12 mouse cellular contexts compared by ENCODE assay signal in the genomic region with DNA sequence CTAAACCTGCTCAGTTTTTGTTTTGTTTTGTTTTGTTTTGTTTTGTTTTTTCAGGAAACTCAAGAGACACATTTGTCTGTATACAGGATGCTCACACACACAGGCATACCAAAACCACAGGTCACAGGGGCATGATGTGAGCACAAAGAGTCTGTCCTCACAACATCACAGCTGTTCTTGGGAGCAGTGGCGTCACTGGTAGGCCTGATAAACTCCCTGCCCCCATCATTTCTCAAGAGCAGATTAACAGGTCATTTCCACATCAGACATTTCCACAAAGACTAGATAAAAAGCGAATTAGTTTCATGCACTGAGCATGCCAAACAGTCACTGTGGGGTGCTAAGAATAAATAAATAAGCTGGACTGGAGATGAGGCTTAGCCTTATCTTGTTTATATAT.
DNase-seq lines count a peak whose midpoint lies in the region; ATAC-seq and TF ChIP-seq lines count a peak whose summit lies in the region.
"Had no signal": no experiment of that assay in that cellular context is flagged by ENCODE, and none has a peak within 500 bp of the region (broad histone marks: within the 10 kb centered on the region; RNA-seq: fewer than 3 reads in every experiment).

No protein-coding gene starts in this region.

- H3K4me2 ChIP-seq in liver, embryonic 13.5 days, result peak overlapping the region; percentile 57
- H3K4me2 ChIP-seq in stomach, postnatal 0 days (replicated peaks; ENCODE audit: low read depth), result no peak overlapping the region
- no peak overlapping the region for H3K4me2 ChIP-seq in hindbrain, embryonic 12.5 days (replicated peaks)
- H3K4me2 ChIP-seq: embryonic facial prominence, embryonic 15.5 days; limb, embryonic 15.5 days had no signal

- H3K36me3 ChIP-seq in thymus, adult 2 months (ENCODE audit: control insufficient read depth, insufficient read depth, low read length), result no peaks in the 10 kb centered on the region
- H3K36me3 ChIP-seq in liver, embryonic 13.5 days, result no peaks in the 10 kb centered on the region
- H3K36me3 ChIP-seq in stomach, postnatal 0 days (ENCODE audit: control insufficient read depth, insufficient read depth, low read length), result no peaks in the 10 kb centered on the region
- no peaks in the 10 kb centered on the region for H3K36me3 ChIP-seq in hindbrain, embryonic 12.5 days
- H3K36me3 ChIP-seq: embryonic facial prominence, embryonic 15.5 days; limb, embryonic 15.5 days had no signal

- DNase-seq in thymus, adult 2 months, result no peak
- DNase-seq in thymus, postnatal 4 days, result no peak
- DNase-seq in liver, embryonic 13.5 days, result peak; percentile 60
- DNase-seq in stomach, postnatal 0 days (ENCODE audit: low spot score), result peak; percentile 15
- no peak for DNase-seq in ovary, postnatal 10 days (ENCODE audit: low spot score)
- DNase-seq: cerebellum, adult 9-10 months; right cerebral cortex, adult 18-20 months had no signal

- H3K4me1 ChIP-seq in thymus, adult 2 months (replicated peaks; ENCODE audit: control insufficient read depth, insufficient read depth, low read length), result peaks cover 30% of the 10 kb centered on the region
- peaks cover 29% of the 10 kb centered on the region for H3K4me1 ChIP-seq in brown adipose tissue, adult 24 weeks (ENCODE audit: control insufficient read depth, insufficient read depth, insufficient read length, low read length)
- peaks cover 68% of the 10 kb centered on the region for H3K4me1 ChIP-seq in liver, embryonic 13.5 days (replicated peaks)
- H3K4me1 ChIP-seq in stomach, postnatal 0 days (replicated peaks; ENCODE audit: control insufficient read depth, insufficient read depth), result peaks cover 4% of the 10 kb centered on the region; the same call in 1 of the 2 replicates
- H3K4me1 ChIP-seq in hindbrain, embryonic 12.5 days, result no peaks in the 10 kb centered on the region

- H3K9me3 ChIP-seq in liver, embryonic 13.5 days (replicated peaks), result no peaks in the 10 kb centered on the region
- H3K9me3 ChIP-seq in stomach, postnatal 0 days (ENCODE audit: control insufficient read depth, low read length), result no peaks in the 10 kb centered on the region
- no peaks in the 10 kb centered on the region for H3K9me3 ChIP-seq in hindbrain, embryonic 12.5 days (replicated peaks)
- H3K9me3 ChIP-seq: embryonic facial prominence, embryonic 15.5 days; limb, embryonic 15.5 days had no signal

- peak overlapping the region; percentile 59 for H3K9ac ChIP-seq in liver, embryonic 13.5 days
- H3K9ac ChIP-seq in stomach, postnatal 0 days (ENCODE audit: low read length), result no peak overlapping the region
- no peak overlapping the region for H3K9ac ChIP-seq in hindbrain, embryonic 12.5 days
- H3K9ac ChIP-seq: embryonic facial prominence, embryonic 15.5 days; limb, embryonic 15.5 days had no signal

- H3K27ac ChIP-seq in thymus, adult 2 months (ENCODE audit: control insufficient read depth, insufficient read depth, low read length), result peak overlapping the region; percentile 42
- 0 out of 2 replicates have a peak overlapping the region, but pooled peaks have one; percentile 70 for H3K27ac ChIP-seq in brown adipose tissue, adult 24 weeks (replicated peaks; ENCODE audit: low read depth, low read length)
- peak overlapping the region; percentile 97 for H3K27ac ChIP-seq in liver, embryonic 13.5 days
- peak overlapping the region; percentile 53 for H3K27ac ChIP-seq in stomach, postnatal 0 days (replicated peaks)
- H3K27ac ChIP-seq in hindbrain, embryonic 12.5 days, result no peak overlapping the region
- H3K27ac ChIP-seq: embryonic facial prominence, embryonic 15.5 days; limb, embryonic 15.5 days had no signal

- no peaks in the 10 kb centered on the region for H3K27me3 ChIP-seq in thymus, adult 2 months (ENCODE audit: control insufficient read depth, insufficient read depth, low read length)
- H3K27me3 ChIP-seq in liver, embryonic 13.5 days, result peaks cover 5% of the 10 kb centered on the region; the same call in 1 of the 2 replicates
- no peaks in the 10 kb centered on the region for H3K27me3 ChIP-seq in stomach, postnatal 0 days (ENCODE audit: control insufficient read depth, insufficient read depth, low read length)
- H3K27me3 ChIP-seq in hindbrain, embryonic 12.5 days, result no peaks in the 10 kb centered on the region
- H3K27me3 ChIP-seq: embryonic facial prominence, embryonic 15.5 days; limb, embryonic 15.5 days had no signal

- 38% methylated on average over 2 of the region's 2 CpGs for WGBS in thymus, adult 2 months
- WGBS in liver, embryonic 13.5 days (ENCODE audit: insufficient replicate concordance), result 14% methylated on average over 2 of the region's 2 CpGs
- 51% methylated on average over 2 of the region's 2 CpGs for WGBS in stomach, postnatal 0 days
- WGBS in hindbrain, embryonic 12.5 days, result 53% methylated on average over 2 of the region's 2 CpGs

- ATAC-seq in liver, embryonic 13.5 days (ENCODE audit: low read depth), result peak; percentile 27
- ATAC-seq in stomach, postnatal 0 days (ENCODE audit: low FRiP score, low TSS enrichment), result no peak
- ATAC-seq in hindbrain, embryonic 12.5 days (ENCODE audit: low FRiP score), result no peak
- ATAC-seq: intestine, postnatal 0 days had no signal

- no peak for TF ChIP-seq EP300 in stomach, postnatal 0 days (optimal IDR thresholded peaks at IDR 0.05)

- no peak for TF ChIP-seq CTCF in thymus, adult 2 months (IDR thresholded peaks at IDR 0.05; ENCODE audit: borderline replicate concordance, control insufficient read depth, extremely low read depth, insufficient read depth, low read length, poor library complexity)
- TF ChIP-seq CTCF in stomach, postnatal 0 days (IDR thresholded peaks at IDR 0.05; ENCODE audit: low read depth), result no peak

- no peak for TF ChIP-seq POLR2A in thymus, adult 2 months (IDR thresholded peaks at IDR 0.05; ENCODE audit: control insufficient read depth, extremely low read depth, insufficient read depth, low read length, poor library complexity)

- no peak overlapping the region for H3K4me3 ChIP-seq in thymus, adult 2 months (ENCODE audit: control insufficient read depth, insufficient read depth, low read length)
- no peak overlapping the region for H3K4me3 ChIP-seq in brown adipose tissue, adult 24 weeks (ENCODE audit: insufficient read depth, low read depth, low read length)
- H3K4me3 ChIP-seq in liver, embryonic 13.5 days (replicated peaks), result no peak overlapping the region
- no peak overlapping the region for H3K4me3 ChIP-seq in stomach, postnatal 0 days (ENCODE audit: low read depth, low read length)
- no peak overlapping the region for H3K4me3 ChIP-seq in hindbrain, embryonic 12.5 days
- H3K4me3 ChIP-seq: embryonic facial prominence, embryonic 15.5 days; limb, embryonic 15.5 days had no signal

Comparison
In these comparisons a context has a peak if more than half of its experiments do, and no peak if none do; other contexts are left out.
1. DNase-seq: peak in liver, embryonic 13.5 days (single experiment) and stomach, postnatal 0 days (single experiment); none in thymus, adult 2 months (single experiment), thymus, postnatal 4 days (single experiment) and ovary, postnatal 10 days (single experiment).